Mouse (Mus musculus) olfactory bulb, adult 2 months (tissue): ENCODE results near the gene Gm28043. TPM values are rescaled to one million over a fixed set of nuclear protein-coding genes. Genes with fewer than 3 reads are reported as not detected.

ENCODE experiments used
- H3K27ac ChIP-seq: fragments of 200-500 bp; 2 replicates; pipeline ENCODE4 v1.5.1; 2012; ENCODE audit warnings: low read depth, low read length; ENCODE audit not compliant: insufficient read depth
- H3K4me1 ChIP-seq: fragments of 200-500 bp; 2 replicates; pipeline ENCODE4 v1.6.1; 2012; ENCODE audit warnings: low read length; ENCODE audit not compliant: control insufficient read depth, insufficient read depth
- H3K4me3 ChIP-seq: fragments of 200-500 bp; 2 replicates; pipeline ENCODE4 v1.5.1; 2012; ENCODE audit warnings: mild to moderate bottlenecking, low read depth, low read length, moderate library complexity; ENCODE audit not compliant: insufficient read depth
- CTCF ChIP-seq: fragments of 200-500 bp; IDR thresholded peaks from 2 replicates; pipeline ENCODE4 v1.5.1; 2012; ENCODE audit warnings: low read depth, mild to moderate bottlenecking, low read length, moderate library complexity; ENCODE audit not compliant: insufficient read depth
- POLR2A ChIP-seq: fragments of 200-500 bp; IDR thresholded peaks from 2 replicates; pipeline ENCODE4 v1.6.1; 2012; ENCODE audit warnings: mild to moderate bottlenecking, low read depth, low read length, moderate library complexity; ENCODE audit not compliant: insufficient read depth
- WGBS: fragments of 180-500 bp; shearing (Covaris S2); methylation state at CpG from one replicate; pipeline ENCODE4 v1.1.7; 2018; 5-methylcytosine and 5-hydroxymethylcytosine counted together
- polyA plus RNA-seq: library from polyadenylated mRNA; stranded (reverse); fragments of >200 nt; gene quantifications from 2 replicates; pipeline ENCODE4 v1.2.4, GENCODE M21; 2012; ENCODE audit warnings: low replicate concordance; ENCODE audit not compliant: missing spikeins, insufficient read depth, insufficient read length

The Gm28043 gene
- polyA plus RNA-seq, 1 experiment: not detected

GRCm38 (mm10) chr17:29637377-29637776, 22.7 kb downstream of the Gm28043 start:
- 86% methylated on average over 4 of the region's 4 CpGs for WGBS
- H3K4me1 ChIP-seq: no peaks in the 10 kb centered on the region
- TF ChIP-seq CTCF (no peak), POLR2A (no peak)
- H3K4me3 ChIP-seq: no peak overlapping the region
- no peak overlapping the region for H3K27ac ChIP-seq

DNA sequence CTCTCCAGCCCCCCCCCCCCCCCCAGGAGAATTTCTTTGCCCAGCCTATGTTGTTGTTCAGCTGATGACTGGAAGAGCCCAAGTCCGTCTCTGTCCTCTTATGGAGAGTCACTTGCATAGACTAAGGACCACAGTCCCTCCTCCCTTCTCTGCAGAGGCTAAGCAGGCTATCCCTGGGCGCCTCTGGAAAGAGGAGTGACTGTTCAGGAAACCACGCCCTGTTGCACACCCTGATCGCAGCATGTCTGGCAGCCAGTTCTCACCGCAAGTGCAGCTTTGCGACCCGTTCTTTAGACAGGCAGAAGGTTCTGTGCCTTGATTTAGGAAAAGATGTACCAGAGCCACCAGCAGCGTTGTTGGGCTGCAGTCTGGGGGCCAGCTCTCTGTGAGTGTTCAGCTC, 23.2 kb downstream of the Gm28043 start:
- Histone ChIP-seq H3K4me3 (no peak overlapping the region), H3K4me1 (no peaks in the 10 kb centered on the region), H3K27ac (no peak overlapping the region)
- 84% methylated on average over 8 of the region's 8 CpGs for WGBS
- TF ChIP-seq CTCF (no peak), POLR2A (no peak)

DNA sequence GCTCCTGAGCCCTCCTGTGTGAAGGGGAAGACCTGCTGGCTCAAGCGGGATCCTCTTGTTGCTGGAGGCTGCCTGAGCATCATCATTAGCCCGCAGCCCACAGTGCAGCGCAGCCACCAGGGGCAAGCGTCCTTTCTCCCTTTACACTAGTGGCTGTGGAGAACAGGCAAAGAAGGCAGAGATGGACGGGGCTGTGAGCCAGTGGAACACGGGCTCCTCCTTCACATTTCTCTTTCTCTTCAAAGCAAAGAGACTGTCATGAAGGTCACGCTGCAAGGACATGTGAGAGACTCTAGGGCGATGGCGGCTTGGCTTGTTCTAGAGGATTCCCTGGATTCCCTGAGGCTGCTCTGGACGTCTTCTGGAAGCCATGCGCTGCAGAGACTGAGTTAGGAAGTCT, 26.3 kb downstream of the Gm28043 start:
- Histone ChIP-seq H3K4me1 (peaks cover 3% of the 10 kb centered on the region; the same call in 1 of the 2 replicates), H3K4me3 (no peak overlapping the region), H3K27ac (no peak overlapping the region)
- WGBS: 93% methylated on average over 11 of the region's 11 CpGs
- TF ChIP-seq POLR2A: no peak
- TF ChIP-seq CTCF: no peak

- WGBS: 85% methylated on average over 3 of the region's 3 CpGs
- no peak for TF ChIP-seq CTCF
- no peak for TF ChIP-seq POLR2A
- Histone ChIP-seq H3K4me1 (peaks cover 3% of the 10 kb centered on the region; the same call in 1 of the 2 replicates), H3K27ac (no peak overlapping the region), H3K4me3 (no peak overlapping the region)
These were observed 27.5 kb downstream of the Gm28043 start for GRCm38 (mm10) chr17:29642219-29642618.

DNA sequence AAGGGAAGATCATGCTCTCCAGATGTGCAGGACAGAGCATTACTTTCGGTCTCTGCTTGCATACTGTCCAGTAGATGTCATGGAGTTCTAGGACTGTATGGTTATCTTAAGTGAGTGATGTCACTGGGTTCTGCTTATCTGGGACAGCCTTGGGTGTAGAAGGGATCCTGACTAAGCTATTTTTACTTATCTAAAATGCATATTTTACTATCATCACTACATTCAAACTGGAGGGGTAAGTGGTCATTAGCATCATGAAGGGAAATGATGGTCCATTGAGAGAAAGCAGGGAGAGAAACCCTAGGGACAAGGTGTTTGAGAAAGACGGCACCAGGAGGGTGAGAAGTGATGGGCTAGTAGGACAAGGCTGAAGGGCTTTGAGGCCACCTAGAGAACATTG, 43.6 kb downstream of the Gm28043 start:
- no peak for TF ChIP-seq POLR2A
- no peak overlapping the region for H3K4me3 ChIP-seq
- 88% methylated on average over 2 of the region's 2 CpGs for WGBS
- H3K4me1 ChIP-seq: peaks cover 4% of the 10 kb centered on the region
- no peak overlapping the region for H3K27ac ChIP-seq

- peak within 1 kb of the TSS; percentile 34 for H3K27ac ChIP-seq
- TF ChIP-seq POLR2A: peak; percentile 84; the same call in 1 of the 2 replicates
- TF ChIP-seq CTCF: no peak
- H3K4me1 ChIP-seq: peaks cover 4% of the 10 kb centered on the region
- WGBS: under 1% methylated on average over 41 of the region's 41 CpGs
- peak within 1 kb of the TSS; percentile 72 for H3K4me3 ChIP-seq
These were observed 45.5 kb downstream of the Gm28043 start, which contains the start of gene Cmtr1 for GRCm38 (mm10) chr17:29660076-29660761. TSS of gene Cmtr1 (plus strand) at chr17:29660595.

DNA sequence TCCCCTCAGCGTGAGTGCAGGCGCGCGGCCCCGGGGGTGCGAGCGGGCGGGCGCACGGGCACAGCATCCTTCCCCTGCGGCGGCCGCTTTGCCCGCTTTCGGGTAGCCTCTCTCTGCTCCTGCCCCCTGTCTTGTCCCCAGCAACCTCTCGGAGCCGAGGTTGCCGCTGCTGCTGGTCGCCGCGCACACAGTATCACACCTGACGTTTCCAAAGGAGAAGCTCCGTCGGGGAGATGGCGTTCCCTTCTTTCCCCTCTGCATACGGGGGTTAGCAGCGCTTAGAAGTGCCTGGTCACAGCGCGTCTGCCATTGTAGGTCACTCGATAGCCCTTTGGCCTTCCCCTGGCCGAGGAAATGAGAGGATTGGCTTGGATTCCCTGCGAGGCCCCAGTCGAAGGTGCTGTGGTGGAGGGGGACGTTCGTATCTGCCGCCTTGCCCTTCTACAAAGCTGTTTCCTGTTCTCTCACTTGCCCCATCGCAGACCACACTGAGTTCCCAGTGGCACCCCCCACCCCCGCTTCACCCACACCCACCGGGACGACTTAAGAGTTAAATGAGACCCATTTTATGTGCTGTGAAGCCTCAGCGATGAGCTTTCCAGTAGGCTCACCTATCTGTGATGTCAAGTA, 46.2 kb downstream of the Gm28043 start:
- Histone ChIP-seq H3K27ac (peak overlapping the region; percentile 34), H3K4me1 (peaks cover 4% of the 10 kb centered on the region), H3K4me3 (peak overlapping the region; percentile 72)
- TF ChIP-seq CTCF: no peak
- no peak for TF ChIP-seq POLR2A
- WGBS: under 1% methylated on average over 41 of the region's 41 CpGs

DNA sequence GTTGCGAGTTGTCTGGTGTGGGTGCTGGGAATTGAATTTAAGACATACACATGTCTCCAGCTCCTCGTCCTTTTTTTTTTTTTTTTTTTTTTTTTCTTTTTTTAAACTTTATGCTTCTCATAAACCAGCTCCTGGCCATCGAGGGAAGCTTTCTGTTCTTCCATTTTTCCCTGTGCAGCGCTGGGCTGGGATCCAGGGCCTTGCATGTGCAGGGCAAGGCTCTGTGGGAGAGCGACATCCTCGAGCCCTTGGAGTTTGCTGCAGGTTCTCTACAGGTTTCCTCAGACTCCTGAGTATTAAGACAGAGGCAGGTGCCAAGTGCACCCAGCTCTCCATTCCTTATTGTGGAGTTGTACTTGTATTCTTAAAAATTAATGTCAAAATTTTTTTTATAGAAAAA, 47.5 kb downstream of the Gm28043 start:
- Histone ChIP-seq H3K4me1 (peaks cover 4% of the 10 kb centered on the region), H3K4me3 (no peak overlapping the region), H3K27ac (no peak overlapping the region)
- no peak for TF ChIP-seq POLR2A
- TF ChIP-seq CTCF: no peak
- WGBS: 84% methylated on average over 6 of the region's 6 CpGs
